Mouse (Mus musculus): ENCODE results near the gene Myom1. TPM values are rescaled to one million over a fixed set of nuclear protein-coding genes. Genes with fewer than 3 reads are reported as not detected.

Myom1 gene
- polyA plus RNA-seq, 1 experiment from 2014 or later = 208 TPM

DNA sequence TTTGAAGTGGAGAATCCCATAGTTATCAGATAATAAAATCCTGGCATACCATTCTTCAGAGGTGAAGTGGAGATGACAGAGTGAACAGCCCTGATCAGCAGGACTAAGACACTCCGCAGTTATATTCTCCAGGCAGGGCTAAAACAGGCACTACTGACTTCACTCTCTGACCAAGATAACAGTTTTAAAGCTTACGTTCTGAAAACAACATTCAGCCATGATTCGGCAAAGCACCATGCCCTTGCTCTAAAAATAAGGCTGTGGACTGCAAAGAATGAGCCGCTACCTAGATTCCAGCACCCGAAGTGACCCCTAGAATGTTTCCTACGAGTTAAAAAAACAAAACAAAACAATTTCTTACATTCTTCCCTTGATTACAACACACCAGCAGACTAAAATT is 4.6 kb upstream of the Myom1 start:
- H3K9ac ChIP-seq (ENCODE audit: low read depth, low read length) = peak overlapping the region; percentile 40; the same call in 1 of the 2 replicates
- WGBS (ENCODE audit: insufficient replicate concordance) = 18% methylated on average over 6 of the region's 6 CpGs
- H3K9me3 ChIP-seq (replicated peaks; ENCODE audit: control insufficient read depth, low read length) = no peaks in the 10 kb centered on the region
- peak overlapping the region; percentile 26 for H3K4me3 ChIP-seq (ENCODE audit: low read depth, low read length)
- no peak for ATAC-seq (replicated peaks; ENCODE audit: insufficient number of reproducible peaks, low FRiP score, low TSS enrichment)
- H3K27ac ChIP-seq (ENCODE audit: low read depth, low read length) = peak overlapping the region; percentile 92
- peak overlapping the region; percentile 60 for H3K4me2 ChIP-seq
- H3K36me3 ChIP-seq (ENCODE audit: control insufficient read depth, insufficient read depth, low read length) = peaks cover 13% of the 10 kb centered on the region
- H3K27me3 ChIP-seq (ENCODE audit: control insufficient read depth, insufficient read depth, low read length) = no peaks in the 10 kb centered on the region
- H3K4me1 ChIP-seq (ENCODE audit: control insufficient read depth, insufficient read depth, low read length) = peaks cover 44% of the 10 kb centered on the region

GRCm38 (mm10) chr17:70998400-70998975 is 3.9 kb upstream of the Myom1 start:
- ATAC-seq (replicated peaks; ENCODE audit: insufficient number of reproducible peaks, low FRiP score, low TSS enrichment) = no peak
- H3K27me3 ChIP-seq (ENCODE audit: control insufficient read depth, insufficient read depth, low read length) = no peaks in the 10 kb centered on the region
- H3K27ac ChIP-seq (ENCODE audit: low read depth, low read length) = peak overlapping the region; percentile 92
- no peaks in the 10 kb centered on the region for H3K9me3 ChIP-seq (replicated peaks; ENCODE audit: control insufficient read depth, low read length)
- peak overlapping the region; percentile 40 for H3K9ac ChIP-seq (ENCODE audit: low read depth, low read length)
- peak overlapping the region; percentile 60 for H3K4me2 ChIP-seq
- peaks cover 11% of the 10 kb centered on the region for H3K36me3 ChIP-seq (ENCODE audit: control insufficient read depth, insufficient read depth, low read length)
- H3K4me1 ChIP-seq (ENCODE audit: control insufficient read depth, insufficient read depth, low read length) = peaks cover 43% of the 10 kb centered on the region
- H3K4me3 ChIP-seq (ENCODE audit: low read depth, low read length) = peak overlapping the region; percentile 26
- 52% methylated on average over 9 of the region's 9 CpGs for WGBS (ENCODE audit: insufficient replicate concordance)

GRCm38 (mm10) chr17:70999187-70999586 is 3.2 kb upstream of the Myom1 start:
- no peaks in the 10 kb centered on the region for H3K9me3 ChIP-seq (replicated peaks; ENCODE audit: control insufficient read depth, low read length)
- no peak for ATAC-seq (replicated peaks; ENCODE audit: insufficient number of reproducible peaks, low FRiP score, low TSS enrichment)
- peaks cover 39% of the 10 kb centered on the region for H3K4me1 ChIP-seq (ENCODE audit: control insufficient read depth, insufficient read depth, low read length)
- peak overlapping the region; percentile 79 for H3K27ac ChIP-seq (ENCODE audit: low read depth, low read length)
- H3K9ac ChIP-seq (ENCODE audit: low read depth, low read length) = peak overlapping the region; percentile 54; the same call in 1 of the 2 replicates
- H3K27me3 ChIP-seq (ENCODE audit: control insufficient read depth, insufficient read depth, low read length) = no peaks in the 10 kb centered on the region
- H3K4me2 ChIP-seq = peak overlapping the region; percentile 64
- WGBS (ENCODE audit: insufficient replicate concordance) = 30% methylated on average over 5 of the region's 5 CpGs
- peak overlapping the region; percentile 12; the same call in 1 of the 2 replicates for H3K4me3 ChIP-seq (ENCODE audit: low read depth, low read length)
- peaks cover 11% of the 10 kb centered on the region for H3K36me3 ChIP-seq (ENCODE audit: control insufficient read depth, insufficient read depth, low read length)

DNA sequence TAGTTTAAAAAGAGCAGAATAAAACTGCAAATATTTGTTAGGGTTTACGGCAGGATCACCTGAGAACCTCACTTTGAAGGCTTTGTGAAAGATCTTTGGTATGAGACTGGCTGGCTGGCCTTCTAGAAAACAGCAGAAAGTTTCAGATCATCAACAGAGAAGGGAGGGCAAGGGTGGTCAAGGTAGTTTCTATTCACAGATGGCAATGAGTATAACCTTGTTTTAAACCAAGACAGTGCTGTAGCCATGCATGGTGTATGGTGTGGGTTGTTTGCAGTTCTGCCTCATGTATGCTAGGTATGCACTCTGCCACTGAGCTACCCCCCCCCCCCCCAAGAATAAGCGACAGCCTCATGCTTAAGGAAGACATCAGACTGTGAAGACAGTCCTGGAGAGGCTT is 2.2 kb upstream of the Myom1 start:
- H3K4me3 ChIP-seq (ENCODE audit: low read depth, low read length) = peak overlapping the region; percentile 96
- H3K4me2 ChIP-seq = peak overlapping the region; percentile 64
- H3K27ac ChIP-seq (ENCODE audit: low read depth, low read length) = peak overlapping the region; percentile 79
- WGBS (ENCODE audit: insufficient replicate concordance) = 55% methylated on average over 2 of the region's 2 CpGs
- no peak for ATAC-seq (replicated peaks; ENCODE audit: insufficient number of reproducible peaks, low FRiP score, low TSS enrichment)
- H3K9ac ChIP-seq (ENCODE audit: low read depth, low read length) = peak overlapping the region; percentile 64
- peaks cover 11% of the 10 kb centered on the region for H3K36me3 ChIP-seq (ENCODE audit: control insufficient read depth, insufficient read depth, low read length)
- no peaks in the 10 kb centered on the region for H3K9me3 ChIP-seq (replicated peaks; ENCODE audit: control insufficient read depth, low read length)
- H3K4me1 ChIP-seq (ENCODE audit: control insufficient read depth, insufficient read depth, low read length) = peaks cover 31% of the 10 kb centered on the region
- H3K27me3 ChIP-seq (ENCODE audit: control insufficient read depth, insufficient read depth, low read length) = no peaks in the 10 kb centered on the region

DNA sequence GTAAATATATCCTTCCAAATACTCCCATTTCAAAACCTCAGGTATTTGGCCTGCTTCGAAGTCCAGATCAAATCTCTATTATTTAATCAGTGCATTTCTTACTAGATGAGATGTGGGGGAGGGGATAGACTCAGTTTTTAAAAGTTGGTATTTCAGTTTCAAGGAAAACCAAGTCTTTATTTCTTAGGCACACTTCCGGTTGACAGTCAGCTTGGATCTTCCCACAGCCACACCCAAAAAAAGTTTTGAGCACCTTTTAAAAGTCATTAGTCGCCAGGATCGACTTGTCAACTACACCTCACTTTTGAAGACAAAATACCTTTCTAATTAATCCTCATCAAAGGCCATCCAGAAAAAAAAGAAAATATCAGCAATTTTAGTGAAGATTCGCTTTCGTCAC is 1.4 kb upstream of the Myom1 start:
- Histone ChIP-seq H3K4me1 (ENCODE audit: control insufficient read depth, insufficient read depth, low read length) (peaks cover 31% of the 10 kb centered on the region), H3K36me3 (ENCODE audit: control insufficient read depth, insufficient read depth, low read length) (peaks cover 4% of the 10 kb centered on the region; the same call in 1 of the 2 replicates), H3K9me3 (replicated peaks; ENCODE audit: control insufficient read depth, low read length) (no peaks in the 10 kb centered on the region; the same call in 1 of the 2 replicates), H3K27ac (ENCODE audit: low read depth, low read length) (peak overlapping the region; percentile 100), H3K27me3 (ENCODE audit: control insufficient read depth, insufficient read depth, low read length) (no peaks in the 10 kb centered on the region), H3K4me2 (peak overlapping the region; percentile 64), H3K9ac (ENCODE audit: low read depth, low read length) (peak overlapping the region; percentile 100), H3K4me3 (ENCODE audit: low read depth, low read length) (peak overlapping the region; percentile 96)
- WGBS (ENCODE audit: insufficient replicate concordance) = 8% methylated on average over 6 of the region's 6 CpGs
- ATAC-seq (replicated peaks; ENCODE audit: insufficient number of reproducible peaks, low FRiP score, low TSS enrichment) = no peak

GRCm38 (mm10) chr17:71001699-71002080 is 743 bp upstream of the Myom1 start:
- H3K27ac ChIP-seq (ENCODE audit: low read depth, low read length) = peak overlapping the region; percentile 100
- H3K9me3 ChIP-seq (replicated peaks; ENCODE audit: control insufficient read depth, low read length) = no peaks in the 10 kb centered on the region; the same call in 1 of the 2 replicates
- WGBS (ENCODE audit: insufficient replicate concordance) = 1% methylated on average over 40 of the region's 43 CpGs
- no peaks in the 10 kb centered on the region for H3K36me3 ChIP-seq (ENCODE audit: control insufficient read depth, insufficient read depth, low read length)
- H3K27me3 ChIP-seq (ENCODE audit: control insufficient read depth, insufficient read depth, low read length) = no peaks in the 10 kb centered on the region
- peak; percentile 33; the same call in 1 of the 2 replicates for ATAC-seq (replicated peaks; ENCODE audit: insufficient number of reproducible peaks, low FRiP score, low TSS enrichment)
- H3K9ac ChIP-seq (ENCODE audit: low read depth, low read length) = peak overlapping the region; percentile 100
- H3K4me3 ChIP-seq (ENCODE audit: low read depth, low read length) = peak overlapping the region; percentile 96
- H3K4me1 ChIP-seq (ENCODE audit: control insufficient read depth, insufficient read depth, low read length) = peaks cover 31% of the 10 kb centered on the region
- H3K4me2 ChIP-seq = peak overlapping the region; percentile 64

GRCm38 (mm10) chr17:71002744-71003094 is 286 bp downstream of the Myom1 start, which contains the start of gene Myl12a:
TSS of gene Myl12a (minus strand) at chr17:71002878.
- peak within 1 kb of the TSS; percentile 64 for H3K4me2 ChIP-seq
- peak; percentile 36; the same call in 1 of the 2 replicates for ATAC-seq (replicated peaks; ENCODE audit: insufficient number of reproducible peaks, low FRiP score, low TSS enrichment)
- peak within 1 kb of the TSS; percentile 100 for H3K9ac ChIP-seq (ENCODE audit: low read depth, low read length)
- H3K36me3 ChIP-seq (ENCODE audit: control insufficient read depth, insufficient read depth, low read length) = no peaks in the 10 kb centered on the region
- H3K4me3 ChIP-seq (ENCODE audit: low read depth, low read length) = peak within 1 kb of the TSS; percentile 96
- 4% methylated on average over 14 of the region's 14 CpGs for WGBS (ENCODE audit: insufficient replicate concordance)
- H3K9me3 ChIP-seq (replicated peaks; ENCODE audit: control insufficient read depth, low read length) = no peaks in the 10 kb centered on the region; the same call in 1 of the 2 replicates
- H3K27ac ChIP-seq (ENCODE audit: low read depth, low read length) = peak within 1 kb of the TSS; percentile 100
- no peaks in the 10 kb centered on the region for H3K27me3 ChIP-seq (ENCODE audit: control insufficient read depth, insufficient read depth, low read length)
- peaks cover 27% of the 10 kb centered on the region for H3K4me1 ChIP-seq (ENCODE audit: control insufficient read depth, insufficient read depth, low read length)

DNA sequence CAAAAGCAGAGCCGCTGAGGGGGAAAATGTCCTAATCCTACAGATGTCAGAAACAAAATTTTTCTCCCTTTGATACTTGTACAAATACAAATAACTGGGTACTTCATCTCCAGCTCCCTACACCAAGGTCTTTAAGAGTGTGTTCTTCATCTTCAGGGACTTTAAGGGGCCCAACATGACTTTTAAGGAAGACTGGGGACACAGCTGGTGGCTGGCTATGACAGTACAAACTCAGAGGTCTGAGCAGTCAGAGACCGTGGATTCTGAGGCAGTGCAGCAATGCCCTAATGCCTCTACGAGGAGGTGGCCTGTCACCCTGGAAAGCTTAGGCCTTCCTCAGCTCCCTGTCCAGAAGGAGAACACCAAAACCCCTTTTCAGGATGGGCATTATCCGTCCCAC is 679 bp downstream of the Myom1 start:
- no peaks in the 10 kb centered on the region for H3K36me3 ChIP-seq (ENCODE audit: control insufficient read depth, insufficient read depth, low read length)
- H3K4me2 ChIP-seq = peak overlapping the region; percentile 64
- H3K9ac ChIP-seq (ENCODE audit: low read depth, low read length) = peak overlapping the region; percentile 100
- no peak overlapping the region for H3K4me3 ChIP-seq (ENCODE audit: low read depth, low read length)
- H3K27me3 ChIP-seq (ENCODE audit: control insufficient read depth, insufficient read depth, low read length) = no peaks in the 10 kb centered on the region
- H3K4me1 ChIP-seq (ENCODE audit: control insufficient read depth, insufficient read depth, low read length) = peaks cover 27% of the 10 kb centered on the region
- no peaks in the 10 kb centered on the region; the same call in 1 of the 2 replicates for H3K9me3 ChIP-seq (replicated peaks; ENCODE audit: control insufficient read depth, low read length)
- ATAC-seq (replicated peaks; ENCODE audit: insufficient number of reproducible peaks, low FRiP score, low TSS enrichment) = no peak
- 44% methylated on average over 4 of the region's 4 CpGs for WGBS (ENCODE audit: insufficient replicate concordance)
- H3K27ac ChIP-seq (ENCODE audit: low read depth, low read length) = peak overlapping the region; percentile 100

DNA sequence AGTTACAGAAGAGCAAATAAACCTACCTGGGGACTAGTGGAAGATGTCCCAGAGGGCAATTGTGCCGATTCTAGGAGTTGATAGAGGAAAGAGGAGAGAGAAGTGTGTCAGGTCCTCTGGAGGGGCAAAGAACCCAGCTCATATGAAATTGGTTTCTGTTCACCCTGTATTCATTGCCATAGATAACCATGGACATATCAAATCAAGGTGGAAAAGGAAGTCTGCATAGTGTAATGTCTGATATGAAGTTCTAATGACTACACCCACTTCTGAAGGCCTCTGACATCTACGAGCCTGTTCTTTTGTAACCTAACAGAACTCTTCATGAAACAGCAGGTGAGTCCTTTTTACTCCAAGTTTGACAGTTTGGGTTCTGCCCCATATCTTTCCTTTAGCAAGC is 1.3 kb downstream of the Myom1 start:
- 78% methylated on average over 2 of the region's 2 CpGs for WGBS (ENCODE audit: insufficient replicate concordance)
- Histone ChIP-seq H3K4me2 (peak overlapping the region; percentile 64; the same call in 1 of the 2 replicates), H3K36me3 (ENCODE audit: control insufficient read depth, insufficient read depth, low read length) (no peaks in the 10 kb centered on the region), H3K9ac (ENCODE audit: low read depth, low read length) (peak overlapping the region; percentile 100; the same call in 1 of the 2 replicates), H3K4me3 (ENCODE audit: low read depth, low read length) (no peak overlapping the region), H3K4me1 (ENCODE audit: control insufficient read depth, insufficient read depth, low read length) (peaks cover 21% of the 10 kb centered on the region), H3K27ac (ENCODE audit: low read depth, low read length) (peak overlapping the region; percentile 100), H3K9me3 (replicated peaks; ENCODE audit: control insufficient read depth, low read length) (no peaks in the 10 kb centered on the region; the same call in 1 of the 2 replicates), H3K27me3 (ENCODE audit: control insufficient read depth, insufficient read depth, low read length) (no peaks in the 10 kb centered on the region)
- no peak for ATAC-seq (replicated peaks; ENCODE audit: insufficient number of reproducible peaks, low FRiP score, low TSS enrichment)

All from heart, embryonic 11.5 days (tissue).